Mouse (Mus musculus): ENCODE results near the gene Snai3.

The Snai3 gene

GRCm38 (mm10) chr8:122431694-122432442 lies 28.7 kb downstream of the Snai3 start:
- no peak for DNase-seq (ENCODE audit: low spot score in 2 of 2)

DNA sequence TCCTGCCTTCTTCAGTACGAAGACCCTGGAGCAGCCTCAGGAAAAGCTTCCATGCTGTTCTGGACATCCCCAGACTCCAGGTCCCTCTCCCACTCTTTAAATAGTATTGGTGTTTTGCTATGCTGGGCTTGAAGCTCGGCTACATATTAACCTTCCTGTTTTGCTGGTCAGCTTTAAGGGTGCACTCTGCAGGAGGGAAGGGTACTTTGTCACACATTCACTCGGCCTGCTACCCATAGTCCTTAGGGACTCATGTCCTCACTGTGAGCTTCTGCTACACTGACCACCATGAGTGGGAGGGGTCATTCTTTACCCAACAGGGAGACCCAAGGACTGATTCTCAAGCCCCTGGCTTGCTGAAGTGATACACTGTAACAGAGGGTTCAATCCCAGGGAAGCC lies 29.9 kb downstream of the Snai3 start:
- no peak for DNase-seq (ENCODE audit: low spot score in 2 of 2)

DNA sequence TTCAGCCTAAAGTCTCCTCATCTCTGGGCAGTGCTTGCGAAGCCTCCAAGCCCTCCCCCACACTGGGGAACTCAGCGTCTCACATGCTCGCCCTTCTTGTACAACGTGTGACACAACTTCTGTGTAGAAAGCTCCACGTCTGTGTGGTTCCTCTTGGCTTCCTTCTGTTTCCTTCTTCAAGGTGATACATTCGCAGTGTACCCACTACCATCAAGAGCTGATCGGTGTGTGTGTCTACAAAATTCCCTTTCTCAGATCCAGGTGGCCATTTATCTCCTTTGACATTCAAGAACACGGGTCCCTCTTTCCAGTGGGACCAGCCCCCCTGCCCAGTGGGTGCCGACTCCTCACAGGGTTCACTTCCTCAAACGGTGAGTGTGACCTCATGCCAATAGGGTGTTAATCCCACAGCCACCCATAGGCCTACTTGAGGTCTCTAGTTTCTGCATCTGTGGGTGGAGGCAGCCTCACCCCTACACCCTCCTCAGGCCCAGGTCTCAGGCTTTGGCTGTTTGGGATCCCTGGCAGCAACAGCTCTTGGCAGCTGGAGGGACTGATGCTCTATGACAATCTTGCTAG lies 30.4 kb downstream of the Snai3 start:
- no peak for DNase-seq (ENCODE audit: low spot score in 2 of 2)

DNA sequence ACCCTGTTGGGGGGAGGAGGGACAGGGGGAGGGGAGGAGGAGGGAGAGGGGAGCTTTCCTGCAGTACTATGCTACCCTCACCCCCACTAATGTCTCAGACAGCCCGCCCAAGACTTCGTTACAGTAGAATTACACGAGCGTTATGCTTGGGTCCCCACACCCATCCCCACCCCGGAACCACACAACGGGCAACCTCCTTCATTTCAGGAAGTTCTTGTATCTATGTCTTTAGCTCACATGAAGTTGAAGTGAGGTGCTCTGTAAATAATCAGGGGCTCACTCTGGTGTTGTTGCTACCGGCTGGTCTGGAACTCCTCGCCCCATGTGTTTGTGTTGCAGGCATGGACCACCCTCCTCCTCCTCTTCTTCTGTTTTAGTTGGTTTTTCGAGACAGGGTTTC lies 32.4 kb downstream of the Snai3 start:
- DNase-seq (ENCODE audit: low spot score in 2 of 2): no peak

DNA sequence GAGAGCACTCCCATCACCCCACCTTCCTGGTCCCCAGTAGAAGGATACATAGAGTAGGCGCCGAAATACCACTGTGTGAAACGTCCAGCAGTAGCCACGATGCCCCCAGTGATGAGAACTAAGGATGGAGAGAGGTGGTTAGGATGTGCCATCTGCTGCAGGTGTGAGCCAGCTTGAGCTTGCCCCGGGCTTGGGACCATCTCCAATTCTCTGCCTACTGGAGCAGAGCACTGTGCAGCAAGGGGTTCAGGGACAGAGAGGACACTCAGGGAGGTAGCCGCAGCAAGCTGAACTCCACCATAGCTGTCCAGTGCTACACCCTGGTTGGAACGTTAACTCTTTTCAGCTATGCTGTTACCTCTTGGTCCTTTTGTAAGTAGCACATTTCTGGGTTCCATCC lies 32.9 kb downstream of the Snai3 start:
- DNase-seq (ENCODE audit: low spot score in 2 of 2): no peak

- DNase-seq (ENCODE audit: low spot score in 2 of 2): no peak
Measured at GRCm38 (mm10) chr8:122426145-122426544, 34.4 kb downstream of the Snai3 start.

- DNase-seq (ENCODE audit: low spot score in 2 of 2): no peak
Measured at GRCm38 (mm10) chr8:122423659-122424058, 36.9 kb downstream of the Snai3 start.

DNA sequence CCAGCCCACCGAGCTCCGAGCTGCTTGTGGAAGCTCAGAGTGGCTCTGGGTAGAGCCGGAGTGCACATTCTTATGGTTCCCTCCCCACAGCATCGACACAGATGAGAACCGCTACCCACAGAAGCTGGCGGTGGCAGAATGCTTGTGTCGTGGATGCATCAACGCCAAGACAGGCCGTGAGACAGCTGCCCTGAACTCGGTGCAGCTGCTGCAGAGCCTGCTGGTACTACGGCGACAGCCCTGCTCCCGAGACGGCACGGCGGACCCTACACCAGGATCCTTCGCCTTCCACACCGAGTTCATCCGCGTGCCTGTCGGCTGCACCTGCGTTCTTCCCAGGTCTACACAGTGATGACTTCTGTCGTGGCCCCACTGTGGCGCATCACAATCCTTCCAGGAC lies 37.3 kb downstream of the Snai3 start:
- DNase-seq (ENCODE audit: low spot score in 2 of 2): no peak

DNA sequence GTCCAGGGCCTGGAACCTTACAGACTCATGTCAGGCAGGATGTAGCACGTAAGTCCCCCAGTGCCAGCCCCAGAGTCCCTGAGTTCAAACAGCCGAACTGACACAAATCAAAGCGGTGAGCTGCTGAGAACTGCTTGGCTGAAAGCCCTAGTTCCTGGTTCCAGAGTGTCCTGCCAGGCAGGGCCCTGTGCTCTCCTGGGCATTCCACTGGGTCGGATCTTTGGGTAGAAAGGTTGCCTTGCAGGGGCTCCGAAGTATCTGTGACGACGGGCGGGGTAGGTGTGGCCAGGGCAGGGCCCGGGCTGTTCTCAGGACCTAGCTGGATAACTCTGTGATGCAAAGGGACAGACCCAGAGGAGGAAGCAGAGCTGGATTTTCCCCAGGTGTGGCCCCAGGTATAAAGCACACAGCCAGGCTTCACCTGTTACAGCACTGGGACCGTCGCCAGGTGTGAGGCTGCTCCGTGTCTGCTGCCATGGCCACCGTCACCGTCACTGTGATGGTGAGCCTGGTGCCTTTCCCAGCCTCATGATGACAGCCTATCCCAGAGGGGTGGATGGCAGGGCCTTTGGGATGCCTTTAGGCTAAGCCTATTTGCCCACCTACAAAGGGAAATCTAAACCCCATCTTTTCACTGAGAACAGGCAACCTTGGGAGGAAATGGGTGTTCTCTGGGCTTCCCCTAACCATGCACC lies 39.0 kb downstream of the Snai3 start, which contains the start of gene Il17c:
Il17c (plus strand) TSS at position 645 of the 695 bp plus-strand sequence.
- DNase-seq (ENCODE audit: low spot score in 2 of 2): no peak

DNA sequence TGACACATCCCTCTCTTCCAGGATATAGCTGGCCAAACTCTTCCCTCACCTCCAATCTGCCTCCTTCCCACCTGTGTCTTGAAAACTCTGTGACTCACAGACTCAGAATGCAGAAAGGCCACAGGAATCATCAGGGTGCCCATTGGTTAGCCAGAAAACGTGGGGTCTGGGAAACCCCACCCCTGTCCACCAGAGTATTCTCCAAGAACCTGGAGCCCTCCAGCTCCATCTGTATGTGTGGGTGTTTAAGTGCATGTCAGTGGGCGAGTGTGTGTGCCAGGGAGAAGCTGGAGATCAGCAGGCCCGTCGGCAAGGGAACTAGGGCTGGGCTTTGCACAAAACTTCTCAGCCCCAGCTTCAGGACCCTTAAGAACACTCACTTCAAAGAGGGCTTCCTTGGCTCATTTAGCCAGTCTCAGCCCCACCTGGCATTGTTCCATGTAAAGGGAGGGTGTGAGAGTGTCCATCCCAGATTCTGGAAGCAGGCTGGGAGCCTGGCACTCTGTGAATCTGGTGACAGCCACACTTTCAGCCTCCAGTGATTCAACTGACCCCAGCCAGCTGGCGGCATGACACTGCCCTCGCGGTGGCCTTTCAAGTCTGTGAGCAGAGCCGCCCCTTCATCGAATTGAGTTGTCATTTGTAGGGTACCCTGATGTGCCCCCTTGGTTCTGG lies 40.5 kb downstream of the Snai3 start:
- DNase-seq (ENCODE audit: low spot score in 2 of 2): peak; percentile 53 to 69

- DNase-seq (ENCODE audit: low spot score in 2 of 2): no peak
Measured at GRCm38 (mm10) chr8:122415554-122415953, 45.0 kb downstream of the Snai3 start.

DNA sequence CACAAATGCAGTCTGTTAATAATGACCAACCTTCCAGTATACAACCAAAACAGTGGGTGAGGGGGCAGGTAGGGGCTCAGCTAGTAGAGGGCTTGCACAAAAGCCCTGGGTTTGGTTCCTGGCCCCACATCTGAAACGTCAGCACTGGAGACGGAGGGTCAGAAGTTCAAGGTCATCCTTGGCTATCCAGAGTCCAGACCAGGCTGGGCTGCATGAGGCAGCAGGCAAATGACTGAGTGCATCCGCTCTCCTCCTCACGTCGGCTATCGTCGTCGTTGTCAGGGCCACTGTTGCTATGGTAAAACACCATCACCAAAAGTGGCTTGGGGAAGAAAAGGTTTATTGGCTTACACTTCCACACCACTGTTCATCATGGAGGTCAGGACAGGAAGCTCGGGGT lies 46.2 kb downstream of the Snai3 start:
- no peak for DNase-seq (ENCODE audit: low spot score in 2 of 2)

- no peak for DNase-seq (ENCODE audit: low spot score in 2 of 2)
Measured at GRCm38 (mm10) chr8:122407678-122408077, 52.9 kb downstream of the Snai3 start.

- DNase-seq (ENCODE audit: low spot score in 2 of 2): no peak
Measured at GRCm38 (mm10) chr8:122405146-122405805, 55.3 kb downstream of the Snai3 start.
